Mouse (Mus musculus) thymus, postnatal 0 days (tissue): ENCODE data around the gene Ets2. TPM values are rescaled to one million over a fixed set of nuclear protein-coding genes. Genes with fewer than 3 reads are reported as not detected.

Experiments used
- DNase-seq: peaks from one replicate; pipeline ENCODE4 v3.0.0-alpha.2; 2015; ENCODE audit warnings: low spot score
- polyA plus RNA-seq: library from polyadenylated mRNA; unstranded; fragments of >200 nt; fragmentation: Nextera tagmentation; extraction: Ambion mirVana; gene quantifications from 2 replicates; pipeline ENCODE4 v1.2.1, GENCODE M21; 2015

The Ets2 gene
- polyA plus RNA-seq, result 255 and 277 TPM in 2 replicates

DNA sequence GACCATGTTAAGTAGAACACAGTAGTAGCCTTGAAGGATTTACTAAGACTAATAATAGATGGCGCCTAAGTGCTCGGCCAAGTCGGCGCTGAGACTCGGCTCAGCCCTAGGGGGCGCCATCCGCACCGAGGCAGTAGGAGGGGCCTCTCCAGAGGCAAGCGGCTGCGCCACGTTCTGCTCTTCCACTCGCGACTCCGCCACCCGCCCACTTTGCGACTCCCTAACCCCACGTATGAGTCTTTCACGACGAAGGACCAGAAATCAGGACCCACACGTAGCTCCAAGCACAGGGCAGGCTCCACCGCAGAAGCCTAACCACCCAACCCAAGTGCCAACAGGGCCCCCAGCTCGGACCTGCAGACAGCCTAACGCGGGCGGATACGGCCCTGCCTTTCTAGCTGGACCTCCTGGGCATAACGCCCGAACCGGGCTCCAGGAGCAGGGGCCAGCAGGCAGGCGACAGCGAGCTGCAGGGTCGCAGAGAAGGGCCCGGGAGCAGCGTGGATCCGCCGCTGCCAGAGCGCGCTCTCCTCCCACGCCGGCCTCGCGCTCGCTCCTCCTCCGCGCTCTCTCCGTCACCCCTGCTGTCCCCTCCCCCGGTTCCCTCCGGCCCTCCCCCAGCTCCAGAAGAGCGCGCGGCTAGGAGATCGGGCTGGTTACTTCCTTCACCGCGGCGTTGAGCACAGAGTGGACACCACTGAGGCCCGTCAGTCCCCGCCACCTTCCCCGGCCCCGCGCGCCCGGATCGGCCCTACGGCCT lies at the start of gene Ets2:
TSS of gene Ets2 (plus strand) at position 274 of the 760 bp plus-strand sequence.
- peak; percentile 89 for DNase-seq

DNA sequence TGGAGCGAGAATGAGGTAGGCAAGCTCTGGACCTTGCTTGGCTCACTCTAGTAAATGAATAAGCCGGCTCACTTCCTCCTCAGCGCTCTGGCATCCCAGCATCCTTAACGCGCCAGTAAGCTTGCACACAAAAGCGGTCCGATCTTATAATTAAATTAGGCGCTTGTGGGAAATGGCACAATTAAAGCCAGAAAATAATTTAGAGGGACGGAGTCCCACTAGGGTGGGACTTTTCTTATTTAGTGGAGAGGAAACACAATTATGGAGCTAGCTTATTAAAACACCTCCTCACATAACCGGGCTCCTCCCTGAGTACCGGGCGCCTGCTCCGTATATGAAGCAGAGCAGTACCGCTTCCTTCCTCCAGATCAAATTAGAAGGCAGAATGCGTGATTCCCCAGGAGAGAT lies 47.7 kb upstream of the Ets2 start:
- DNase-seq, result no peak

DNA sequence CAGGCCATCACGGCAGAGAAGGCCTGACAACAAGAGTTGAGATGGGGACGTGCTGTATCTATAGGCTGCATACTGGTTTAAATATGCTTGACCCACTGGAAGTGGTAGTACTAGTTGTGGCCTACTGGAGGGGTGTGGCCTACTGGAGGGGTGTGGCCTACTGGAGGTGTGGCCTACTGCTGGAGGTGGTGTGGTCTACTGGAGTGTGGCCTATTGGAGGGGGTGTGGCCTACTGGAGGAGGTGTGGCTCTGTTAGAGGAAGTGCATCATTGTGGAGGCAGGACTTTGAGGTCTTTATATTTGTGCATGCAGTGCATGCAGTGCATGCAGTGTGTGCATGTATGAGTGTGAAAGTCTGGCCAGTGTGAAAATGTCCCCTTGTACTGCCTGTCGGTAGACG lies 45.3 kb upstream of the Ets2 start:
- no peak for DNase-seq

DNA sequence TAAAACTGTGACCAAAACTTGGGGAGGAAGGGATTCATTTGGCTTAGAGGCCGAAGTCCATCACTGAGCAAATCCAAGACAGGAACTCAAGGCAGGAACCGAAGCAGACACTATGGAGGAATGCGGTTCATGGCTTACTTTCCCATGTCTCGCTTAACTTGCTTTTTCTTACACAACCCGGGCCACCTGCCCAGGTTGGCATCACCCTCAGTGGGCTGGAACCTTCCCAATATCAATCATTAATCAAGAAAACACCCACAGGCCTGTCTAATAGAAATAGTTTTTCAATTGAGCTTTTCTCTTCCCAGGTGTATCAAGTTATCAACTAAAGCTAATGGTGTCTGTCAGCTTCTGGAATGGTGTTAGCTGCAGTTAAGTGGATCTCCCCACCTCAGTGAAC lies 44.7 kb upstream of the Ets2 start:
- no peak for DNase-seq

DNA sequence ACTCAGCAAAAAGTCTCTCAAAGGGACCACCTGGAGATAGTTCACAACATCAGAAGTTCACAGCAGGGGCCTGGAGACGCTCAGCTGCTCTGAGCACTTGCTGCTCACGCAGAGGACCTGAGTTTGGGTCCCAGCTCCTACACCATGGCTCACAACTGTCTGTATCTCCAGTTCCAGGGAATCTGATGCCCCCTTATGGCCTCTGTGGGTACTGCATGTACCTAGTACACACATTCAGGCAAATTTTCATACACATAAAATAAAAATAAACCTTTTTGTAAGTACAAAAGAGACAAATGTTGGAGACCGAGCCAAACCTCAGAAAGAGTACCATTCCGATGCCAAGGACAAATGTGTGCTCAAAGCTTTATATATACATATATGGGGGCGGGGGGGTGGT lies 44.1 kb upstream of the Ets2 start:
- no peak for DNase-seq

DNA sequence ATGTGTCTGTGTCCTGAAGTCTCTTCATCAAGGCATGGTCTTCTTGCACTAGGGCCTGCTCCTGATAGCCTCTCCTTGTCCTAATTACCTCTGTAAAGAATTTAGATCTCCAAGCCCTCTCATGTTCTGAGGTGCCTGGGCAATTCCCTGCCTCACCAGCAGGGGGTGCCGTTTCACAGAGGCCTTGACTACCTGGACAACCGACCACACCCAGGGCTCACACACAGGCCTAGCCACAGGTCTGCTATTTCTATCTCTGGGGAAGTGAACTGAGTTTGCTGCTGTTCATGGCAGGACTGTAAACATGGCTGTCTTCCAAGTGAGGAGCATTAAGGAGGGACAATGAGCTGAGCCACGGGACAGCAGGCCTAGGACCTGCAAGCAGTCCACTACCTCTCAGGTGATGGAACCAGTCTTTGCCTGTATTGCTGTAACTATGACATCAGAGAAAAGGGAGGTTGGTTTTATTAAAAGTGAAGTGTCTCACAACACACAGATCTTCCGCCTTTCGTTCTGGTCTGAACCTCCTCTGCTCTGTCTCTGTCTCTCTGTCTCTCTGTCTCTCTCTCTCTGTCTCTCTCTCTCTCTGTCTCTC lies 42.9 kb upstream of the Ets2 start:
- DNase-seq, result peak; percentile 76

DNA sequence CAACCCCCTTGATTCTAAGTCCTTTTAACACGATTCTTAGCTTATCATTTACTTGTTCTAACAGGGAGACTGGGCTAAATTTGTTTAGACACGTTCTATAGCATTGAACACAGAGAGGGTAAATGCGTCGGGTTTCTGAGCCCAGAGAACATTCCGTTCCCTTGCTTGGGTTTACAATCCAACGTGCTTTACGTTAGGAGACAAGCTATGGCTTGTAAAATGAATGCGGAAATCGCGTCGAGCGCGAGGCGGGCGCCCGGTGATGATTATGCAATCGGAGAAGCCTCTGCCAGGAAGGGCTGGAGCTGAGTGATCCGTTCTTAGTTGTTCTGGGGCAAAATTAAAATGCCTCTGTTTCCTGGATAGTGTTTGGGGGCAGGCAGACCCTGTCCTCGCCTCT lies 42.4 kb upstream of the Ets2 start:
- no peak for DNase-seq

DNA sequence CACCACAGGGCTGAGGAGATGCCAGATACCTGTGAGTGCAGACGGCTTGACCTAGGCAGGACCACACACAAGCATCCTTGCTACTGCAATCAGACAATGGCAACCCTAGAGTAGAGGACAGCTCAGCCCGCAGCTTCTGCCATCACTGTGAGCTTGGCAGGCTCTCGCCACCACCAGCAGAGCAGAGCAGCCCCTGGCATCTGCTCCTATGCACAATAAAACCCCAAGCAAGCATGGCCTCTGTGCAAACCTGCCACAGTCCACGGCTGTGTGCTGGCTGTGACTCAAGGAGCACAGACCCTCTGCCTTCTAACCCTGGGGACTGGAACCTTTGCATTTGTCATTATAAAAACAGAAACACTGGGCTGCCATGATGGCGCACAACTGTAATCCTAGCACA lies 41.0 kb upstream of the Ets2 start:
- DNase-seq, result no peak

DNA sequence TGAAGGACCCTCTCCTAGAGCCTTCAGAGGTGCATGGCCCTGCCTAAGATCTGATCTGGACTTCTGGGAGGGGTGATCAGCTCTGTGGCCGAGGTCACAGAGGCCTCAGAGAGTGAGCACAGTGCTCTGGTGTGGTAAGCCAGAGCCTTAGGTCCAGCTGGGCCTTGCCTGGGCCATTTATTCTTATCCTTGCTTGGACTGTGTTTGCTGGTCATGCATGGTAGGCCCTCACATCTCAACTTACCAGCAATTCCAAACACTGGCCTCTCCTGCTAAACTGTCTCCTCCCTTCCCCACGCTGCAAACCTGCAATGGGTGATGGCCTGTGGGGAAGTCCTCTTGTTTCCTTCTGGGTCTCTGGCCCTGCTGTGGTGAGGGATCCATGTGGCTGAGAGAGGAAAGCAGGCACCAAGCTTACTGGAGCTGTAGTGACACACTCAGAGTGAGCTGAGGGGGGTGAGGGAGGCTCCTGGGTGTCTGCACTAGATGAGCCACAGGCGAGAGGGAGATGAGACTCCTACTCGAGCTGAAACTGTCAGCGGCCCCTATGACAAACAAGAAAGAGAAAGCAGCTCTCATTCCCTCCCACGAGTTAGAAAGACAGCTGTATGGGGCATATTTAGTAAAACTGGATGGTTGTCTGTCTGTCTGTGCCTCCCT lies 36.3 kb upstream of the Ets2 start:
- no peak for DNase-seq

DNA sequence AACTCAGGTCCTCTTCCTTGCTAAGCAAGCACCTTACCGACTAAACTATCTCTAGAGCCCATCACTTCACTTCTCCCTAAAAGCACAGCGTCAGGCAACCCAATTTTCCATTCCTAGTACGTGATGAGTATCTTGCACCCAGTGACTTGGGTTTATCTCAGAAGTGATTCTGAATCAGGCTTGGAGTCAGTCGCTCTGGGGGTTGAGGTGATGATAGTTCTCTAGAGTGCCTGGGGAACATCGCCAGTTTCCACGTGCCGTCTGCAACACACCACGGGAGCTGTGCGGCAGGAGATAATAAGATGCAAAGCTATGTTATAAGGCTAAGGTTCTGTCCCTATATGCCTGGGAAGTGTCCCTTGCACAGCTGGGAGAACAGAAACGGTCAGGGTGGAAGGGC lies 35.6 kb upstream of the Ets2 start:
- no peak for DNase-seq

DNA sequence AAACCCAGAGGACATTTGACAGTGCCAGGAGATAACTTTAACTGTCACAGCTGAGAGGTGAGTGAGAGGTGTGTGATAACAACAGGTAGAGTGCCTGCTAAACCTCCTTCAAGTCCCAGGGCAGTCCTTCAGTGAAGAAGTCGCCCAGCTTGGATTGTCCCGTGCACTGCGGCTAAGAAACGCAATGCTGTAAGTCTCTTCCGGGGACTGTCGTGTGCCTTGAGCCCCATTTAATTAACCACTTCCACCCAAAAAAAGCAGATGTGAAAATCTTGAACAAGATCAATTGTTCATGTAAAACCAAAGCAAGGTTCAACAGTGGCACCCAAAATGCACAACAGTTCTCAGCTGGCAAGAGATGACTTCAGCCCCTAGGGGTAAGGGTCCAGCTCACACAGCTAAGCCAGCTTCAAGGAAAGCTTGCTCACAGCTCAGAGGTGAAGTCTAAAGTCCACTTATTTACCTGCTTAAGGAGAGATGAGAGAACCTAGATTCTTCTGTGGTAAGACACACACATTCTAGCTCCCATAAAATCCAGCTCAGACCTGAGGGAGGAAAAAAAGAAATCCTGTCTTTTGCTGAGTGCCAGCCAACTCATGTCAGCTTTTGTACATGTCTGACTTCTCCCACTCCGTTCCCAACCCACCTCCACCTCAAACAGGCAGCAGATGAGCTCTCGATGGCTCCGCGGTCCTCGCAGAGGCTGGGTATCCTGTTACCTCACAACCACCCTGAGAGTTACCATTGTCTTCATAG lies 34.3 kb upstream of the Ets2 start:
- no peak for DNase-seq

DNA sequence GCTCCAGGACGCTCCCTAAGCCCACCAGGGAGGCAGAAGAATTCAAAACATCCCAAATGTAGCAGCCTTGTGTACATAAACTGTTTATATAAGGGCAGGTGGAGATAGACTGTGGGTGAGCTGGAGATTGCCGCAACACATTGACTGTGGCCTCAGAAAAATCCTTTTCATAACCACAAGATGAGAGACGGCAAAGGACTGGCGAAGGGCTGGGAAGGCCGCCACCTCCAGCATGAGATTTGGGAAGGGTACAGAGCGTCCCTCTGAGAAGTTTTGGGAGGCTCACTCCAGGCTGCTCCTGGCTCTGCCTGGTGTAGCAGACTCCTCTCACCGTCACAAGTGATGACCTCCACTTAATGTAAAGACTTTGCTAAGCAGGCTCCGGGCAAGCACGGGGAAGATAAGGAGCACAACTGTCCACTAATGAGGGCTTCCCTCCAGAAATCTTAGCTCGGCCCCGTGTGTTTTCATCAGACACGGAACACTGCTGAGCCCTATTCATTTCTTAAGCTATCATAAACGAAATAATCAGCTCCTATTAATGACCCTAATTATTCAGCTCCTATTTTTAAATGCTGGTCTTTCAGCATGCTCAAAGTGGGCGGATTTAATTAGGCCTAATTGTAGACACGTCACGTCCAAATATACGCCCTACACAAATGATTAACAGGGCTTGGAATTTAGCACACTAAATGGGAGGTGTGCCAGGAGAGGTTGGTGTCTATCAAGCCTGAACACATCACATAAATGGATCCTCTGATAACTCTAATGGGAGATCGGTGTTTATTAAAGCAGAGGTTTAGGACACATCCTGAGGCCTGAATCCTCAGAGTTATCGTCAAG lies 33.5 kb upstream of the Ets2 start:
- no peak for DNase-seq

DNA sequence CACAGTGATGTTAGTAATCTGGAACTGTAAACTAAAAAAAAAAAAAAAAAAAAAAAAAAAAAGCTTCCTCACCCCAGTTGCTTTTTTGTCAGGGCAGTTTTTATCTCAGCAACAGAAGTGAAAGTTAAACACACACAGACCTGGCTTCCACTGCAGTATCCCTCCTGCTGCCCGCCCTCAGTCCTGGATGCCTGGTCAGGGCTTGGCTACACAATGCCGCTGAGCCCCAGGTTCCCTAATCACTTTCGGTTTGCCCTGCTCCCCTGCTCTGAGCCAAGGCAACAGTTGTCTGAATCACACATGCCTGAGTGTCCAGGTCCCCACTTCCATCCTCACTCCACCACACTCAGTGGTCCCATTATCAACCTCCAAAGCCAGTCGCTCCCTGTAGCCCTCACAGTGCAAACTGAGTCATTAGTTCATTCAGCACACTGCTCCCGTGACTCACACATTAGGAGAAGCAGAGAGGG lies 27.4 kb upstream of the Ets2 start:
- DNase-seq, result no peak

DNA sequence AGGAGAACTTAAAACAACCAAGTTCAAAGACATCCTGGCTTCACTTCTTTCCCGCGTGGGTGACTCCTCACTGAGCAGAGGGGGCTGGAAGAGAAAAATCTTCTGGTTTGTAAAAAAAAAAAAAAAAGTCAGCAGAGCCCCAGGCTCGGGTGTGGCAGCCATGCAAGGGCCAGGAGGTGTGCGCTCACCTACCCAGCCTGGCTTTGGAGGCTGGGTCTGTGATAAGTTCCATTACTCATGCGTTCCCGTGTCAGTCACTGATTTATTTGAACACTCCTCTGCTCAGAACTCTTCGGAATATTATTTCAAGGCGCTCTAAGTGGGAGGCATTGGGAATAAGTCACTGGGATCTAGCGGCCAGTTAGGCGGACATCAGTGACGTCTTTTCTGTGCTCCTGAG lies 26.7 kb upstream of the Ets2 start:
- DNase-seq, result no peak

DNA sequence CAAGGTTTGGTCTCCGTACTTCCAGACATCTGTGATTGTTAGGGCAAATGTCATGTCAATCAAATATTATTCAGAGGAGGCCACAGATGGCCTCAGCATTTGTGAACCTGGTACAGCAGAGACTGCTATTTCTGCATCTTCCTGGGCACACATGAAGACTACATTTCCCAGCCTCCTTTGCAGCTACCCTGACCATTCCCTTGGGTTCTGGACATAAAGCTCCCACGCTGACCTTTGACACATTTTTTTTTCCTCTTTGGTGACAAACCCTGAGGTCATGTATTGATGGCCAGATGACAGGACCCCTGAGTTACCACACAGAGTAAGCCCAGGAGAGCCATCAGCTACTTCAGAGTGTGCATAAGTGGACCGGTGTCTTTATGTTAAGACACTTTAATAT lies 25.2 kb upstream of the Ets2 start:
- DNase-seq, result no peak

DNA sequence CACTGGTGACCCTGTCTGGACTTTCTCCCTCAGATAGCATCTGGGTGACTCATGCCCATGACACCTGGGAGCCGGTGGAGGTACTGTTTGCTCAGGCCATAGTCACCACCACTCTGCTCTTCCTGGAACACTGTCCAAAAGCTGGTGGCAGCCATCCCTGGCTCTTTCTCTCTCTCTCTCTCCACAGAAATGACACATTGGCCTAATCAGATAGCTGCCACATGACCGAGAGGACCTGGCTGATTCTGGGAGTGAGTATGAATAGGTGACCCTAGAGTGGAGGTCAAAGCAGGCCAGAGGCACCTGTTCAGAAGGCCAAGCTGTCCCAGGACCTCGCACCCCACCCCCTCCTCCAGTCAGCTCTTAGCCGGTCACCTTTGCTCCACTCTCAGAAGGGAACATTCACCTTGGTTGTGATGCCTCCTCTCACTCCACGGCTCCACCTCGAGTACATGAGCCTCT lies 19.4 kb upstream of the Ets2 start:
- no peak for DNase-seq

DNA sequence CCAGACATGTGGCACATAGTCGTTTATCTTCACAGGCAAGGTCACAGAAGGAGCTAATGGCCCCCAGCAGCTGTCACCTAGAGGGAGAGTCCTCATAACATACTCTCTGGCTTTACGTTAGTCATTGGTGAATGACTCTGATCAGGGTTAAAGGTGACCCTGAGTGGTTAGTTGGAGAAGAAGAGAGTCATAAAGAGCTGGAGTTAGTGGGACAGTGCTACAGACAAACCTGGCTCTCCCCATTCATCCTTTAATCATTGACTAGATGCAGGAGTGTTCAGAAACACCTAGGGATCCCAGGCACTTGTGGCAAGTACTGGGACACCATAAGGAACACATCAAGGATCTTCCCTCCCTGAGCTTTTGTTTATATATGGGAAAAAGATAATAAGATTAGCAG lies 16.1 kb upstream of the Ets2 start:
- DNase-seq, result no peak

DNA sequence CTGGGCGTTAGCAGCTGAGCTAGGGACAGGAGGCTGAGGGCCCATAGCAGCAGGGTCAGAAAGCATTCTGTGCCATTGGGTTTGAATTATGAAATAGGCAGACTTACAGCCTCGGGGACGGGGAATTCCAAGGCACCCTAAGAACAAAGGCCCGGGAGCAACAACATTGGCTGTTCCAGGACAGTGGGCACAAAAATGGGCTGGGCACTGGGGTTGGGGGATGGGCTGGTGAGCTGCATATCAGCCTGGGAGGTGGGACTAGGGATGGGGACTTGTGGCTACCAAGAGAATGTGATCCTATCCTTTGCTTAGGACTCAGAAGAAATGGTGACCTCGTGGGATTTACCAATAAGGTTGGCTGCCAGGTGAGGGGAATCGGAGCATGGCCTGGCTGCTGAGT lies 15.6 kb upstream of the Ets2 start:
- DNase-seq, result no peak

DNA sequence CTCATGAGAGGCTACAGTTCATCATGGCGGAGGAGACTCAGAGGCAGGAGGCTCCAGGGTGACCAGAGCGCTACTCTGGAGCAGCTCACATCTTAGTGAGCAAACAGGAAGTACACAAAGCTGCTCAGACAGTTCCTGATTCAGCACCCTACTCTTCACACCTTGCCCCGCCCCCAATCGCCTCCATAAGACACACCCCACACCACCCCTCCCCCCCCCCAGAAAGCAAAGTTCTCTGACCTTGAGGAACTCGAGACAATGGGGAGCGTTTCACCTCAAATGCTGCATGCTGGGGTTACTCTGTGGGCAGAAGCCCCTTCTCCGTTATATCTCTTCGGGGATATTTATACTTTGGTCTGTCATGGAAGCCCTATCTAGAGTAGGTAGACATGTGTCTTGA lies 15.0 kb upstream of the Ets2 start:
- DNase-seq, result no peak

DNA sequence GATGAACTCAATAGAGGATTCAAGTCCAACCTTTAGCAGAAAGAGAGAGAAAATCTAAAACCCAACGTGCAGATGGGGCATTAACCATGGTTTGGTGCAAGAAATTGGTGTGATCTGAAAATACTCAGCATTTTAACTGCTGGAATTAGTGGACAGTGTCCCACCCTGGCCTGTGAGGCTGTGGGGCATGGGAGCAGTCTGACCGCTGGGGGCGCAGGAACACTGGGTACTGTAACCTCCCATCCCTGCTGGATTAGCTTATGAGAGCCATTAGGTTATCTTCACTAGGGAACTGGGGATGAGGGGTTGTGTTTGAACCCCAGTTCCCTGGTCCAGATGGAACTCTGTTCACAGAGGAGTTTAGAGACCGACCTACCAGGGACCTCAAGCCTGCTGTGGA lies 13.9 kb upstream of the Ets2 start:
- no peak for DNase-seq

DNA sequence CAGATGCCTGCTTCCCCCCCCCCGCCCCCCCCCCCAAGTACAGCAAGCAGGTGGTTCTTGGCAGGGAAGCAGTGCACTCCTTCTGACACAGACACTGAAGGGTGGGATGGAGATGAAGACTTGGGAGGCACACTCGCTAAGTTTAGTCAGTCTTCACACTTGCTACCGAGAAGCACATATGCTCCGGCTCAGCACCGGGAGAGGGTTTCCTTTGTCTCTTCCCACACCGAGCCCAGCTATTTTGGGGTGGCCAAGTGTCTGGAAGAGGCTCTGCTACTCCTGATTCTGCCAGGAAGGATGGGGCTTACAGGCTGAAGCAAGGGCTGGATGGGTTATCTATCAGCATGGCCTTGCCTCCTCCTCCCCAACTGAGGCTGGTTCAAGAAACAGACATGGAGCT lies 5.3 kb upstream of the Ets2 start:
- no peak for DNase-seq
